Mouse (Mus musculus): ENCODE data around the gene H2-DMb2. TPM values are rescaled to one million over a fixed set of nuclear protein-coding genes. Genes with fewer than 3 reads are reported as not detected.

The H2-DMb2 gene
- polyA plus RNA-seq, 1 experiment, result not detected

DNA sequence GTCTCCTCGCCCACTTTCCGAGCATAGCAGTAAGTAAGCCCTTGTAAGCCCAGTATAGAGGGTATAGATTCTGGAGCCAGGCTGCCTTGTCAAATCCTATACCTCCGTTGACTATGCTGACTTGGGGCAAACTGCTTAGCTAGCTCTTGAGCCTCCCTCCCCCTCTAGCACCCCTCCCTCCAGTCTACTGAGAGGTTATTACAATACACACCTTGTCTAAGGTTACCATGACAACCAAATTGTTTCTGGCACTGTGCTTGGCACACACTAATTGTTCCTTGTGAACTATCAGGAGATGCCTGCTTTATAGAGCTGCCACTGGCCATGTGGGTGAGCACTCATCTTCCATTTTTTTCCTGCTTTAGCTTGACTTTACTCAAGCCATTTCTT, 33.3 kb upstream of the H2-DMb2 start:
- Histone ChIP-seq H3K36me3 (ENCODE audit: control insufficient read depth, insufficient read depth) (peaks cover 37% of the 10 kb centered on the region), H3K27me3 (ENCODE audit: control insufficient read depth, insufficient read depth, insufficient read length) (no peaks in the 10 kb centered on the region), H3K4me2 (ENCODE audit: low read depth) (no peak overlapping the region), H3ac (ENCODE audit: control insufficient read depth, insufficient read length) (no peak overlapping the region), H3K4me3 (no peak overlapping the region), H3K79me2 (ENCODE audit: control insufficient read depth, insufficient read depth) (peaks cover 7% of the 10 kb centered on the region)
- TF ChIP-seq TCF3 (IDR thresholded peaks at IDR 0.05; ENCODE audit: insufficient read length, low read depth) (no peak), CEBPB (IDR thresholded peaks at IDR 0.05; ENCODE audit: insufficient read depth, poor library complexity, severe bottlenecking) (no peak), SRF (IDR thresholded peaks at IDR 0.05; ENCODE audit: control insufficient read depth, insufficient read length, low read depth) (no peak), TCF12 (IDR thresholded peaks at IDR 0.05; ENCODE audit: insufficient read depth, poor library complexity, severe bottlenecking) (no peak), POLR2AphosphoS2 (IDR thresholded peaks at IDR 0.05; ENCODE audit: insufficient read length, low read depth) (peak; percentile 19)

DNA sequence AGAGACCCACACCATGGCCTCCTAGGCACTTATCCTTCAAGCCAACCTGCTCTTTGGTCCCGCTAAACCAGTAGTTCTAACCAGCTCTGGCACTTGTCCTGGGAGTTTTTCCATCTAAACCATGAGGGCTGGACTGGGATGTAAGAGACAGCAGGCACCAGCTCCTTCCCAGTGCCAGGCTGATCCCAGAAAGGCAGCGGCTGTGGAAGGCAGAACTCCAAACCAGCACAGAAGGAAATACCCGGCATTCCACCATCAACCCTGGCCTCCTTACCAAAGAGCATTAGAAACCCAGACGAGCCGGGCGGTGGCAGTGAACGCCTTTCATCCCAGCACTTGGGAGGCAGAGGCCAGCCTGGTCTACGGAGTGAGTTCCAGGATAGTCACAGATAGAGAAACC, 32.8 kb upstream of the H2-DMb2 start:
- no peak overlapping the region for H3K4me3 ChIP-seq

DNA sequence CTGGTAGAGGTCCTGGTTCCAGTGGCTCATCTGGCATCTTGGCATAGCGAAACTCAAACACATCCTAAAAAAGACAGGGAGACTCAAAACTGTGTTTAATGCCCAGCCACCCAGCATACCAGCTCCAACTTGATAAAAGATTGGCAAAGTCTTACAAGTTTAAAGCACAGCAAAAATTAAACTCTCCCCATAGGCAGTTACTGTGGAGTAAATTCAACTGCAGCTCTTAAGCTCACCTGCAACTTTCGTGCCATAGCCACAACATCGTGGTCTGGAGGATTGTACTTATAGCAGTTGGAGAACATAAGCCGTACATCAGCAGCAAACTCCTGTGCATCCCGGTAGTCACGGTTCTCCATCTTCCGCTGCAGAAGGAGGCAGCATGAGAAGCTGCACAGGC, 29.0 kb upstream of the H2-DMb2 start:
- Histone ChIP-seq H3K27me3 (ENCODE audit: control insufficient read depth, insufficient read depth, insufficient read length) (no peaks in the 10 kb centered on the region), H3K4me2 (ENCODE audit: low read depth) (no peak overlapping the region), H3K36me3 (ENCODE audit: control insufficient read depth, insufficient read depth) (peaks cover 69% of the 10 kb centered on the region), H3K79me2 (ENCODE audit: control insufficient read depth, insufficient read depth) (peaks cover 47% of the 10 kb centered on the region), H3ac (ENCODE audit: control insufficient read depth, insufficient read length) (no peak overlapping the region), H3K4me3 (no peak overlapping the region)
- peak; percentile 22 for TF ChIP-seq POLR2A (IDR thresholded peaks at IDR 0.05; ENCODE audit: insufficient read length, low read depth)
- no peak for TF ChIP-seq CEBPB (IDR thresholded peaks at IDR 0.05; ENCODE audit: insufficient read depth, poor library complexity, severe bottlenecking)

More for the DNA sequence above, 32.8 kb upstream of the H2-DMb2 start:
- H3K27me3 ChIP-seq (ENCODE audit: control insufficient read depth, insufficient read depth, insufficient read length), result no peaks in the 10 kb centered on the region
- no peak for TF ChIP-seq USF1 (IDR thresholded peaks at IDR 0.05; ENCODE audit: low read depth)
- TF ChIP-seq MYOG (IDR thresholded peaks at IDR 0.05; ENCODE audit: control insufficient read depth in 1 of 3, insufficient read depth in 1 of 3, insufficient read length in 2 of 3, low read depth in 2 of 3), result no peak
- no peak for TF ChIP-seq TCF3 (IDR thresholded peaks at IDR 0.05; ENCODE audit: insufficient read length, low read depth)
- no peak for TF ChIP-seq CEBPB (IDR thresholded peaks at IDR 0.05; ENCODE audit: insufficient read depth, poor library complexity, severe bottlenecking)
- TF ChIP-seq POLR2A (IDR thresholded peaks at IDR 0.05; ENCODE audit: insufficient read length, low read depth), result no peak
- TF ChIP-seq TCF12 (IDR thresholded peaks at IDR 0.05; ENCODE audit: insufficient read depth, poor library complexity, severe bottlenecking), result no peak
- TF ChIP-seq REST (IDR thresholded peaks at IDR 0.05; ENCODE audit: insufficient read depth, insufficient read length), result no peak
- no peak for TF ChIP-seq MYOD1 (IDR thresholded peaks at IDR 0.05; ENCODE audit: control insufficient read depth in 1 of 3, insufficient read length in 2 of 3, low read depth in 2 of 3)
- H3K4me2 ChIP-seq (ENCODE audit: low read depth), result no peak overlapping the region
- H3K36me3 ChIP-seq (ENCODE audit: control insufficient read depth, insufficient read depth), result peaks cover 42% of the 10 kb centered on the region
- H3ac ChIP-seq (ENCODE audit: control insufficient read depth, insufficient read length), result no peak overlapping the region
- peaks cover 12% of the 10 kb centered on the region for H3K79me2 ChIP-seq (ENCODE audit: control insufficient read depth, insufficient read depth)

DNA sequence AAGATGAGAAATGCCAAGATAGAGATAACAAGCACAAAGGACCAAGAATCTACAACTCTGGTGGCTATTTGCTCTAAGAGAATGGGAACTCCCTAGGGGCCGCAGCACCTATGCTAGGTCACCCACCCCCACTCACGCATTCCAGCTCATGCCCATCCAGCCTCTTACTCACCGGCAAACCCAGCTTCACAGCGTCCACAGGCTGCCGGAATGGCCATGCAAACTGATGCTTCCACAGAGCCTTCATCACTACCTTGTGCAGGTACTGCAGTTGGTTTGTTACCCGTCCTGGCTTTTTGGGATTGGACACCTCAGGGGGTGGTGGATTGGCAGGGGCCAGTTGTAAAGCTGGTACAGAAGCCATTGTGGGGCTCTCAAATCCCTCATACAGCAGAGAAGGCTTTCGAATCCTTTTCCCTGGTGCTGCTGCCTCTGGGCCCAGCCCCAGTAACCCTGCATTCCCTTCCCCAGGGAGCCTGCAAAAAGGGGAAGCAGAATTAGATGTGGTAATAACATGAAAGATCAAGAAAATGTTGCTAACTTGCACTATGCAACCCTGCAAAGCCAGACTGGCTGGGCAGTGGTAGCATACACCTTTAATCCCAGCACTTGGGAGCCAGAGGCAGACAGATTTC, 26.3 kb upstream of the H2-DMb2 start:
- TF ChIP-seq USF1 (IDR thresholded peaks at IDR 0.05; ENCODE audit: low read depth) (no peak), TCF3 (IDR thresholded peaks at IDR 0.05; ENCODE audit: insufficient read length, low read depth) (no peak), POLR2A (IDR thresholded peaks at IDR 0.05; ENCODE audit: insufficient read length, low read depth) (peak; percentile 14), POLR2AphosphoS2 (IDR thresholded peaks at IDR 0.05; ENCODE audit: insufficient read length, low read depth) (peak; percentile 68), E2F4 (IDR thresholded peaks at IDR 0.05; ENCODE audit: insufficient read depth) (no peak)
- H3K36me3 ChIP-seq (ENCODE audit: control insufficient read depth, insufficient read depth), result peaks cover 60% of the 10 kb centered on the region
- peak overlapping the region; percentile 99 for H3K4me3 ChIP-seq
- H3K4me2 ChIP-seq (ENCODE audit: low read depth), result peak overlapping the region; percentile 96
- H3K79me2 ChIP-seq (ENCODE audit: control insufficient read depth, insufficient read depth), result peaks cover 52% of the 10 kb centered on the region
- H3K27me3 ChIP-seq (ENCODE audit: control insufficient read depth, insufficient read depth, insufficient read length), result no peaks in the 10 kb centered on the region
- no peak overlapping the region for H3ac ChIP-seq (ENCODE audit: control insufficient read depth, insufficient read length)

DNA sequence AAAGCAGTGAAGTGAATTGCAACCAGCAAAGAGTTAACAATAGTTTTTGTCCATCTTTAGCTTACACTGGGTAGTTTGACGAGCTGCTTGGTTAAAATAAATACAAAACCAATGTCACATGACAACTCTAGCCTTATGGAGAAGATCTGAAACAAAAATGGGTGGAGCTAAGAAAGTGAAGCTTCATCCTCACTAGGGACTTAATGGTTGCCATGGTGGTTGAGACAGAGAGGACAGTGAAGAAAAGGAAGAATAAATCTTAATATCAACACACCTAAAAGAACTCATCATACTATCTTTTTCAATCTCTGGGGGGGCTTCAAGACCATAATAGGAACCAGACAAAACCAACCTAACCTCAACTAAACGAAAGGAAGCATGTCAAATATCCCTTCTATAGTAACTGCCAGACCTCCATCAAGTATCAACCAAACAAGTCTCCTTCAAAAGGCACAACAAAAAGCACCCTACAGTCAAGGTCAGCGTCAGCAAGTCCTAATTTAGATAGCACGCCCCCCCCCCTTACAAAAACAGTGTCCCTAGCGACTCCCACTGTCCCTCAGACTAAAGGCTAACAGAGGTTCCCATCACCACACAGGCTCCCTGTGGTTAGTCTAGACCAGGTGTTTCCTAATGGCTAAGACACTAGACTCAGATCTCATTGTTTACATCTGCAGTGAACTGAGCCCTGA, 25.5 kb upstream of the H2-DMb2 start:
- H3K36me3 ChIP-seq (ENCODE audit: control insufficient read depth, insufficient read depth), result peaks cover 53% of the 10 kb centered on the region
- TF ChIP-seq USF1 (IDR thresholded peaks at IDR 0.05; ENCODE audit: low read depth) (peak; percentile 59), CEBPB (IDR thresholded peaks at IDR 0.05; ENCODE audit: insufficient read depth, poor library complexity, severe bottlenecking) (no peak)
- peak overlapping the region; percentile 96 for H3K4me2 ChIP-seq (ENCODE audit: low read depth)
- H3K27me3 ChIP-seq (ENCODE audit: control insufficient read depth, insufficient read depth, insufficient read length), result no peaks in the 10 kb centered on the region
- H3K4me3 ChIP-seq, result peak overlapping the region; percentile 99
- H3K79me2 ChIP-seq (ENCODE audit: control insufficient read depth, insufficient read depth), result peaks cover 52% of the 10 kb centered on the region
- peak overlapping the region; percentile 37 for H3ac ChIP-seq (ENCODE audit: control insufficient read depth, insufficient read length)

Measured in myocyte (in vitro differentiated cells).